Mouse (Mus musculus) NIH3T3 (cell line): ENCODE data around the gene Rem1.

Experiments
- DNase-seq: peaks from one replicate; pipeline ENCODE4 v3.0.0-alpha.2; 2012; ENCODE audit warnings: low read depth

Rem1 gene

GRCm38 (mm10) chr2:152675252-152675791 is 48.6 kb downstream of the Rem1 start:
- DNase-seq = no peak

DNA sequence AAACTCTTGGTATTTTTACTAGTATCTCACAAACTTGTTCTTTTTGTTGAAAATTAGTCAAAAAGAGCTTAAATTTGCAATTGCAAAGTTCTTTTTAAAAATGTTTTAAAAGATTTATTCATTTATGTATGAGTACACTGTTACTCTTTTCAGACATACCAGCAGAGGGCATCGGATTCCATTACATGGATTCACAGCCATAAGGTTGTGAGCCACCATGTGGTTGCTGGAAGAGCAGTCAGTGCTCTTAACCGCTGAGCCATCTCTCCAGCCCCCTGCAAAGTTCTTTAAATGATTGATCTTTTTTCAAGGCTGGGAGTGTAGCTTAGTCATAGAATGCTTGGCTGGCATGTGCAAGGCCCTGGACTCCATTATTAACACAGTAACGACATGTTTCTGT is 51.6 kb downstream of the Rem1 start:
- peak; percentile 81 for DNase-seq

DNA sequence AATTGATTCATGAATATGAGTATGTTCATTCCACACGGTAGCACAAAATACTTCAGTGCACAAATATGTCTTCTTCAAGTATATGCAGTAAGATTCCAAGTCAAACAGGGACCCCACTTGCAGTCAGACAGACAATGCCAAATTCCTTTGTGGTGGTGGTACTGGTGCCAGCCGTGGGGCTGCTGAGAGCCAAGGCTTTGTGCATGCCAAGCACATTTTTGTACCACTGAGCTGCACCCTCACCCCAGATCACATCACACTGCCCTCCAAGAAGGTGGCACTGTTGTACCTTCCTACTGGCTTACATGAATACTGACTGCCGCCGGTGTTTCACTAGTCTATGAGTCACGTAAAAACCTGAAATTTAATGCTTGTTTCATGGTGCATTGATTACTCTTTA is 52.2 kb downstream of the Rem1 start:
- DNase-seq = no peak

GRCm38 (mm10) chr2:152679701-152680355 is 53.1 kb downstream of the Rem1 start:
- DNase-seq = no peak

GRCm38 (mm10) chr2:152683086-152683485 is 56.3 kb downstream of the Rem1 start:
- peak; percentile 69 for DNase-seq
